Mouse (Mus musculus) neutrophil, adult 5-6 weeks (primary cell): Measurements from ENCODE around the gene Slc5a10. TPM values are rescaled to one million over a fixed set of nuclear protein-coding genes. Genes with fewer than 3 reads are reported as not detected.
A peak's percentile ranks its signal among the peaks of the same experiment; 100 is the strongest.

Experiments used
- ATAC-seq: fragments of 151-379, 151-347 bp; 2 replicates; pipeline ENCODE4 v1.8.0; 2017; ENCODE audit warnings: mild to moderate bottlenecking, moderate TSS enrichment; ENCODE audit not compliant: insufficient number of reproducible peaks, poor library complexity, low FRiP score, severe bottlenecking; ENCODE audit errors: extremely low read depth
- total RNA-seq: library from RNA; stranded (forward); fragments of 200-1000 nt; gene quantifications from 2 replicates; pipeline ENCODE4 v1.2.3, GENCODE M21; 2017

The Slc5a10 gene
- total RNA-seq = not detected in 2 replicates

DNA sequence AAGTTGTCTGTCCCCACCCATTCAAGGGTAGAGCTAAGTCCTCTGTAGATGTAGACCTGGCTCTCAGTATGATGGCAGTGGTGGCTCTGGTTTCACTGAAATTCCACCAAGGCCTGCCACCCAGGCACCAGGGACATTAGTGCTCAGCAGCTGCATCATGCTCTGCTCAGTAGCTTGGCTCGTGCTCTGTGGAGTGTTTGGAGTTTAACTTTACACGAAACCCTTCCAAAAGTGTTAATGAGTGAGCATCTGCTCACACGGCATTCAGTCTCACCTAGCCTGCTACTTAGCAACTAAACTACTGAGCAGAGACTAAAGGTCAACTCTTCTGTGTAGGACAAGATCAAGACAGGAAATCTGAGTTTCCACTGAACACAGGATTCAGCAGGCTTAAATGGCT, at the start of gene Slc5a10:
Gene Slc5a10 (minus strand): TSS at position 191 of the 400 bp plus-strand sequence.
- no peak for ATAC-seq

DNA sequence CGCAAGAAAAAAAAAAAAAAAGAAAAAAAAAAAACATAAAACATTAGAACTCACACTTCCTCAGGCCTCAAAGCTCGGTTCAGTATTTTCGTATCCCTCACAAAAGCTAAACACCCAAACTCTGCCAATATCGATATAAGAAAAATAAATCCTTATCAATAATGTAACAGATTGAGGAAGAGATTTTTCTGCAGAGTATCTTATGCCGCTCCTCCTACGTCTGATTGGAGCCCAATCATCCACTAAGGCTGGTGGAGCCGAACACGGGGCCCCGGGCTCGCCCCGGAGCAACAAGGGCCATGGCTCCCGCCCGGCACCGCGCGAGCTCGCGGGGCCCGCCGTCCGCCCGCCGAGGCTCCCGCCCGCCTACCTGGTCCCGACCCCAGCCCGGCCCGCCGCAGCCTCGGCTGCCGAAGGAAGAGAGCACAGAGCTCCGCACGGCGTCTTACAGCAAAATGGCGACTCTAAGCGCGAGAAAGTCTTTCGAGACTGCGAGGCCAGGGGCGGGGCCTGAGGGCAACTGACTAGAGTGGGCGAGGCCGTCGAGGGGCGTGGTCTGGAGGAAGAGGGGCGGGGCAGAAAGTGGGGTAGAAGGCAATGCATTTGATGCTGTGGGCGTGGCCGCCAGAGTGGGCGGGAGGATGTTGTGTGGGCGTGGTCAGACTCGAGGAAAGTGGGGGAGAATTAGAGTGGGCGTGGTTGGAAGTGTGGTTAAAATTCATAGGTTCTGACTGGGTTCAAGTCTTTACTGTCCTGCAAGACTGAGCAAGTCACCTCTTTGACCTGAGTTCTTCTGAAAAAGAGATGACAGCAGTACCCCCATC, 41.2 kb upstream of the Slc5a10 start, which contains the start of gene Prpsap2:
Gene Prpsap2 (minus strand): TSS at position 505 of the 824 bp plus-strand sequence.
- peak; percentile 97 for ATAC-seq

DNA sequence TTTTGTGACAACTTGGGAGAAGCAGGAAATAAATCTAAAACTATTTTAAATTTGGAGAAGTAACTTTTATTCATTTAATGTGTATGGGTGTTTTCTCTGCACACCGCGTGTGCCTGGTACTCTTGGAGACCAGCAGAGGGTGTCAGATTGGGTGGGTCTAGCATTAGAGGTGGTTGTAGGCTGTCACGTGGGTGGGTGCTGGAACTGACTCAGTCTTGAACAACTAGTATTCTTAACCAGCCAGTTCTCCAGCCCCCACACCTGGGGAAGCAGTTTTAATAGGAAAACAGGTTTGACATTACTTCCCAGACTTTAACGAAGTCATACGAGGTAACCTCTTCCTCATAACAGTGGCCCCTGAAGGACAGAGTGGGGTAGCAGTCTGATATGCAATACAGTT, 39.9 kb upstream of the Slc5a10 start:
- ATAC-seq = peak; percentile 34; the same call in 1 of the 2 replicates

DNA sequence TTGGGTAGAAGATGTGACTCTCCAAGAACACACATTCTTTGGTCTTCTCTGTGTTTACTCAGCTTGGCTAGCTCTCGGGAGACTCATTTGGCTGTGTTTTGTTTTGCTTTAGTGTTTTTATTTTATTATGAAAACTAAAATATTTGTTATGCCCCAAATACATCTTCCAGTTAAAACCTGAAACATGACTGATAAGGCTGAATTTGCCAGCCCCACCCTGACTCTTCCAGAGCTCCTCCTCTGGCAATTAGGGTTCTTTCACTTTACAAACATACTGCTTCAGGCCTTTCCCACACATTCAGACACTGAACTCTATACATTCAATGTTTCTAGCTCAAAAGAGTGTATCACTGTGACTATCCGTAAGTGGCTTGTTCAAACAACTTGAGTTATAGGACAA, 36.5 kb upstream of the Slc5a10 start:
- ATAC-seq = no peak

DNA sequence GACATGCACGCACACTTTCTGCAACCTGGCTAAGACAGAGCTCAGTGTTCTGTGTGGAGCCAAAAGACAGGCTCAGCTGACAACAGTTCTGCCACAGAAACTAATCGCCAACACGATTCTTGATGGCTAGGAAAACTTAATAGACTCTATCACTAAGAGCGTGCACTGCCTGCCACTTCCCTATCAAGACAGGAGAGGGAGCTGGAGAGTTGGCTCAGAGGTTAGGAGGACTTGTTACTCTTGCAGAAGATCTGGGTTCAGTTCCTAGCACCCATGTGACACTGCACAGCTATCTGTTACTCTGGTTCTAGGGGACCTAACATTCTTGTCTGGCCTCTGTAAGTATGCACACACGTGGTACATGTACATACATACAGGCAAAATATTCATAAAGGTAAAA, 31.0 kb upstream of the Slc5a10 start:
- peak; percentile 36; the same call in 1 of the 2 replicates for ATAC-seq

DNA sequence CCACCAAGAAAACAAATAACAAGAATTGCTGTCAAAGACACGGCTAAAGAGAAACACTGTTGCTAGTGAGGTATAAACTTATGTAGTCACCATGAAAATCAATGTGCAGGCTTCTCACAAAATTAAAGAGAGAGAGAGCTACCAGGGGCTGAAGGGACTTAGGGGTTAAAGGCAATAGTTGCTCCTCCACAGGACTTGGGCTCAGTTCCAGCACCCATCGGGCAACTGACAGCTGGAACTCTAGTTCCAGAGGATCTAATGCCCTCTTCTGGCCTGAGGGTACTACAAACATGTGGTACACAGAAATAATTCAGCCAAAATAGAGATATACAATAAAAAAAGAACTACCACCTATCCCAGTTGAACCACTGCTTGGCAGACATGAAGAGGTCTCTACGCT, 26.5 kb upstream of the Slc5a10 start:
- ATAC-seq = no peak

DNA sequence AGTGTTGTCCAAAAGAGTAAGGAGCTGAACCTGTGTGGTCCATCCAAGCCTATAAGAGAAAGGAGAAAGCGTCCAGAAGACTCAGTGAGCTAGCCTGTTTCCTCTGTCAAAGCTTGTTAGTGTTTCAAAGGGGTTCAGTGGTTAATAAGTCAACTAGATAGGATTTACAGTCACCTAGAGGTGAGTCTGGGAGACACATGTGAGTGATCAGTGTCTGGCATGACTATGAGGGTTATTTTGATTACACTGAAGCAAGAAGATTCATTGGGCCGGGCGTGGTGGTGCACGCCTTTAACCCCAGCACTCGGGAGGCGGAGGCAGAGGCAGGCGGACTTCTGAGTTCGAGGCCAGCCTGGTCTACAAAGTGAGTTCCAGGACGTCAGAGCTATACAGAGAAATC, 25.2 kb upstream of the Slc5a10 start:
- ATAC-seq = no peak

DNA sequence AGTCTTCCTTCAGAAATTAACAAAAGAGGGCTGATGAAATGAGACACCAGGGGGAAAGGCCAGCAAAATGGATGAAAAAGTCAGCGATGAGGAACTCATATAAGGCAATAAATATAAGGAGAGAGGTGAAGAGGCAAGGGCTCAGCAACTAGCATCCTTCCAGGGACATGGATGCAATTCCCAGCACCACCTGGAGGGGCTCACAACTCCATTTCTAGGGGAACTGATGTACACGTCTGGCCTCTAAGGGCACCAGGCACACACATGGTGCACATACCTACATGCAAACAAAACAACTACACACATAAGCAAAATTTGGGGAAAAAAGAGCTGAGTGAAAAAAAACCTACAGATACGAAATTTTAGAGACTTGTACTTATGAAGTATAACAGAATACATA, 23.8 kb upstream of the Slc5a10 start:
- ATAC-seq = no peak

DNA sequence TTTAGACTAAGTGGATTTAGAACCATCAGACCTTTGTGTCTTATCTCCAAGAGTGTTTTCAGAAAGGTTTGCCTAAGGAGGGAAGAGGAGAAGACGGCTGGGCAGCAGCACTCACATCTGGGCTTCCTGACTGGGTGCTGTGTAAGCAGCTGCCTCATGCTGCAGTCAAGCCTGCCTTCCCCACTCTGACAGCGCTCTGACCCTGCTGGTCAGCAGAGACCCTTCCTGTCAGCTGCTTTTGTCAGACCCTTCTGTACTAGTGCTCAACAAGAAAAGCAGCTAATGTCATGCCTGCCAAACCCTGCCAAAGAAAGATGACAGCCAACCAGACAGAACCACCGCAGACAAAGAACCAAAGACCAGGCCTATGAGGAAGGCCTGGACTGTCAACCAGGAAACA, 23.1 kb upstream of the Slc5a10 start:
- ATAC-seq = no peak

DNA sequence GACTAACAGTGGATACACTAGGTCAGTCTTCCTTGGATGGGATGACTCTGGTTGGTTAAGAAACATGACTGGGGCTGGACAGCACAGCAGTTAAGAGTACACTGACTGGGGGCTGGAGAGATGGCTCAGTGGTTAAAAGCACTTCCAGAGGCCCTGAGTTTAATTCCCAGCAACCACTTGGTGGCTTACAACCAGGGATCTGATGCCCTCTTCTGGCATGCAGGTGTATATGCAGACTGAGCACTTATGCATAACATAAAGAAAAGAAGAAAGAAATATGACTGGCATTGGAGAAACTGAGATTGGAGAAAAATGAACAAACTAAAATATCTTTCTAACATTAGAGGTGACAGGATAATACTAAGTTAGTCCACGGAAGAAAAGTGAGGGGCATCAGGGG, 19.9 kb upstream of the Slc5a10 start:
- ATAC-seq = no peak

DNA sequence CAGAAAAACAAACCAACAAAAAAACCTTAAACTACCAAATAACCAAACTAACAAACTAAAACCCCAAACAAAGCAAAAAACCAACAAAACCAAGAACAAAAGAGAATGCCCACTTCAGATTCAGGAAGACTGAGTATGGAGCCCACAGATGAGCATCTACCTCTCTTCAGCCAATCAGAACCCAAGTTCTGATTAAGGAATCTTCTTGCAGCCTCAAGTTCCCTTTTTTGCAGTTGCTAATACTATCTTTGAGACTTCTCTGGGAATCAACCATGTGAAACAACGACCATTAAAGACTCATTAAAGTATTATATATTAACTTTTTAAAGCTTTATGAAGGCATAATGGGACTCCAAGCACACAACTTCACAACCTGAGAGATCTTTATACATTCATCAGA, 16.7 kb upstream of the Slc5a10 start:
- no peak for ATAC-seq

DNA sequence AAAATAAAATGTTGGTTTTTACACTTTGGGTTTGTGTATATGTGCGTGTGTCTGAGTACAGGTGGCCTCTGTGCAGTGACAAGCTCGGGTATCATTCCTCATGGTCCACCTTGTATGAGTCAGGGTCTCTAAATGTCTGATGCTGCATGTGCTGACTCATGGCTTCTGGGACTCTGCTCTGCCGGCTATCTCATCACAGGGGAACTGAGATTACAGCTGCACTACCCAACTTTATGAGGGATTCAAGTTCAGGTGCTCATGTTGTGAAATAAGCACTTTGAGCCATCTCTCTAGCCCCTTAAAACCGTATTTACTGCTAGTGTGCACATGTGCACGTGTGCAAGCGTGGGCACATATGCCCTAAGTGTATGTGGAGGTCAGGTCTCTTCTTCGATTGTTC, 12.0 kb upstream of the Slc5a10 start:
- no peak for ATAC-seq

DNA sequence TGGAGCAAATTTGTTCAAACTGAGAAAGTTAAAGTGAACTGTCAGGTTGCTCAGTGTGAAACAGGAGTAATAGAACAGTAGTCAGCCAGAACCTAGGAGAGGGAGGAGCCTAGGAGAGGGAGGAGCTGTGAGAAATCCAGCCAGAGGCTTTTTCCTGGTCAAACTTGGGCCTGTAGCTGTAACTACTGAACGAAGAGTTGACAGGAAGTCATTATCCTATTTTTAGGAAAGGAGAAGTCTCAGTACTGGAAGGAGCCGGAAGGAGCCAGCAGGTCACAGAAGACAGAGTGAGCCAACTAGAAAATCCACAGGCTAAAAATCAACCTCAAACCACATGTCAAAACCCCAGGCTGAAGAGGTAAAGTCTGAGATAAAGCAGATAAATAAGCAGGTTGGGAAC, 7.4 kb upstream of the Slc5a10 start:
- ATAC-seq = no peak

DNA sequence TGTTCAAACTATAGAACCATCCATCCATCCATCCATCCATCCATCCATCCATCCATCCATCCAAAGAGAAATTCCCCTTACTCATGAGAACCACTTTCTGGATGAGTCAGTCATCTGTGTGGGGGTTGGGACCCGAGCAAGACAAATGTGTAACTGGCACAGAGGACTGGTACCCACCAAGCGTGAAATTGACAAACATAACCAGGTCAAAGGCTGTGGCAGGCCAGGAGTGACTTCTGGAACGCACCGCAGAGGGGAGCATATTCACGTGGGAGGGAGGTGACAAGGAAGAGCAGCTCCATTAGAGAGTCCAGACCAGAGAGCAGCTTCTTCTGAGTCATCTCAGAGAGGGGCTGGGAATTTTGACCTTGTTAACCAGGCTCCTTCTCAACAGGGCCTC, 1.5 kb upstream of the Slc5a10 start:
- ATAC-seq = no peak

DNA sequence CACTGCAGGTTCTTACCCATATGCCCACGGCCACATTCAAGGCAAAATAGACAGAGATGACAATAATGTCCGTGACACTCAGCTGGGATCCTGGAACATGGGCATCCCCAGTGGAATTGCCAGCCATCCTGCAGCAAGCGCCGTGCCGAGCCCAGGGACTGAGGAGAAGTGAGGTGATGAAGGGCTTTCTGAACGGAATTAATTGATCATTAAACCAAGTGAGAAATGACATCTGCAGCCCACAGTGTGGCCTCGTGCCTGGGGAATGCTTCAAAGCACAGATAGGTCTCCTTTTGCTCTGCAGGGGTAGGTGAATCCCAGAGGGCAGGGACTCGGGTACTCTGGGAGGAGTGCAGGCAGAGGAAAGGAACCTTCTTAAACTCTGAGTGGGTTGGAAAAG, 800 bp downstream of the Slc5a10 start:
- no peak for ATAC-seq

DNA sequence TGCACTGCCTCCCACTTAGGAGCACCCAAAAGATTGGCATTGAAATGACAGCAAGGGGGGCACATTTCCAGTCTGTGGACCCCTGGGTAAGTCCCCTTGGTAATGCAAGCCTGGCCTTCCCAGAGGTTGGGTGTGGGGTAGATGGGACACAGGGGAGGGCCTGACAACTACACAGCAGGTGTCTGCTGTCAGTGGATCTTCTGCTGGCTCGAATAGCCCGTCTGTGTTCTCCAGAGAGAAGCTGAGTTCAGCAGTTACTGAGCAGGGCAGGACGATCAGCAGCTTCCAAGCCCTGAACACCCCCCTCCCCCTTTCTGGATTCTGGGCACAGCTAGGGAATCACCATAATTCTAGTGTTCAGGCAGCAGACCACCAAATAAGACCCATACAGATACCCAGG, 1.2 kb downstream of the Slc5a10 start:
- no peak for ATAC-seq

DNA sequence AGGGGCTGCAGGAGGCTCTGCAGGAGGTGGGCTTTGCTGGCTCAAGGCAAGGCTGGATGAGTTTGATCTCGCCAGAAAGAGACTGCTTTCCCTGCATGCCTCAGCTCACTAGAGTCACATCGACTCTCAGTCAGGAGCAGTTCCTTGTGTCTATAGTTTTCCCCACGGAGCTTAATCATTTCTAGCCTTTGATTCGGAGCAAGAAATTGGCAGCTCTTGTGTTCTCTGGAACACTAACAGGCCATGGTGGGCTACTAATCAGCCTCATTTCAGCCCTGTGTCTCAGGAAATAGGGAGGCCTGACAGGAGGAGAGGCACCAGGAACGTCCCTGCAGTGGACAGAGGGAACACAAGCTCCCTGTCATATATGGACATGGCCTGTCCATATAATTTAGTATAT, 2.6 kb downstream of the Slc5a10 start:
- ATAC-seq = no peak

DNA sequence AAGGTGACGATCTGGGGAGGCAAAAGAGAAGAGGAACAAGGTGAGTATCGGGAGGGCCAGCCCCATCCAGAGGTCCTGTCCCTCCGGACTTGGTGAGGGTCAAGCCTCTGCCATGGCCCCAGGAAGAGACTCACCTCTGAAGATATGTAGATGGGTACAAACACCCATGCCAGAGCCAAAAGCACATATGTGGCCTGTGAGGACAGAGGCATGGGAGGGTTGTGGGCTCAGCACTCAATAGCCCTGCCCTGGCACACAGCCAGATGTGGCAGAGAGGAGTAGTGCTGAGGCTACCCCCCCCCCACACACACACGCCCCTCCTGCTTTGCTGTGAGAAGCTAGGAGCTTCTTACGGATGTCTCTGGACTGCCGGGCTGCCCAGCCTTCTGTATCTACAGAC, 5.5 kb downstream of the Slc5a10 start:
- no peak for ATAC-seq

DNA sequence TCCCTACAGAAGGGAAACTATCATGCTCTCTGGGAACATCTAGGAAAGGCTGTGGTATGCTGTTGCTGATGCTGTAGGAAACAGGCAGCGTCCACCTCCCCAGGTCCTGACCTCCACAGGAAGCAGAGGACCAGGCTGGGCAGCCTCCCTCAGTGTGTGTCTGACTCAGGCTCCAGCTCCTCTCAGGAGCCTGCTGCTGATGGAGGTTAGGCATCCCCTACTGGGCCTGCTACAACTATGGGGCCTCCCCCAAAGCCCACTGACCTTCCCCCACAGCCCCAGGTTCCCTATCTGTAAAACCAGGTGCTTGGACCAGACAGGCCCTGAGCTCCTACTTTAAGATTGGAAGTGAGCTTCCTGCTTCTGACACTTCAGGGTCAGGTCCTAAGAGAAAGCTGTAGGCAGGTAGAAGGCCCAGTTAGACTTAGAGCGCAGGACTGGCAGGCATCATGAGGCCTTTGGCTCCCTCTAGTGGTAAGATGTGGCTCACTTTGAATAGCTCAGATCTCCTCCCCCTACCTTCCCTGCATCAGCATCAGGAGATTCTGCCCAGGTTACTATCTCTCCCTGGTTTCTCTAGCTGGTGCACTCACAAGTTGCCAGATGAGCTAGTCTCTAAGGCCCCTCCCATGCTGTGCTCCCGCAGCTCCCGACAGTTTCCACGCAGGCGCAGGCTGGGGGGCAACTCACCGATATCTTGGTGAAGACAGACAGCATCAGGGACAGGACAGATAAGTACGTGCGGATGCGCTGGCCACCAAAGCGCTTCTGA, 6.1 kb downstream of the Slc5a10 start:
- peak; percentile 67 for ATAC-seq

DNA sequence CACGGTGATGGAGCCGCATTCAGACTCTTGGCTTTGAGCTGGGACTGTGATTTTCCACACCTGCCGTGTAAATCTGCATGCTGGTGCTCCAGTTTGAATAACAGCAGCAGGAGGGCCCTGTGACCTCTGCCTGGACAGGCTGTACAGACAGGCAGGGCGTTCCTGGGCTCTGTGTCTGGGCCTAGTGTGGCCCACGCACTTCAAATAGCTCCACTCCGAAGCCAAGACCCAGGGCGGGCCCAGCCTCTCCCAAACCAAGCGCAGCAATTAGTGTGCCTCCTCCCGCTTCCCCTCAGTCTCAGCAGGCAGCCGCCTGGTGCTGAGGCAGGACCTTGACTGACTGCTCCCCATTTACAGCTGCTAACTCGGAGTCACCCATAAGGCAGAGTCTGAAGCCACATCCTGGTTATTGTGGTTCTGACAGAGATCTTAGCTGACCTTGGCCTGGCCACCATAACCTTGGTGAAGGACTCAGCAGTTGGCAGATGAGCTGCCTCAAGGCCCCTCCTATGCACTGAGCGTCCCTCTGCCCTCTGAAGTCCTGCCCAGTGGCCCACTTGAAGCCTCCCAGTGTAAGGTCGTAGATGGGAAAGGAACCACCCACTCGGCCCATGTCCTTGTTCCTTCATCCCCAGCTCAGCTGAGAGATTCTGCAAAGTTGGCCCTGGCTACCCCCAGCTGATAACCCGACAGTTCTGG, 7.3 kb downstream of the Slc5a10 start:
- no peak for ATAC-seq
